Mouse (Mus musculus) hindbrain, postnatal 0 days (tissue): ENCODE measurements at regions not wholly inside any gene's neighbourhood (a gene's known extent, or its start where the extent isn't known, plus 50 kb on each side); places are given as distances from the start of the nearest gene placed in this dataset.

Experiments used
- ATAC-seq: fragments of 200-750 bp; cut with Nextera tagmentation; 2 replicates; pipeline ENCODE4 v1.8.0; 2017; ENCODE audit warnings: mild to moderate bottlenecking, moderate TSS enrichment, moderate library complexity
- DNase-seq: peaks from one replicate; pipeline ENCODE4 v3.0.0-alpha.2; 2015; ENCODE audit warnings: low spot score
- H3K27ac ChIP-seq: fragments of 300-500 bp; sonication (generic); 2 replicates; pipeline ENCODE4 v1.5.1; 2014; ENCODE audit warnings: mild to moderate bottlenecking
- H3K27me3 ChIP-seq: fragments of 300-500 bp; sonication (generic); 2 replicates; pipeline ENCODE4 v1.6.1; 2014; ENCODE audit warnings: low read length, mixed read lengths; ENCODE audit not compliant: insufficient read depth
- H3K36me3 ChIP-seq: fragments of 300-500 bp; sonication (generic); 2 replicates; pipeline ENCODE4 v1.6.1; 2014; ENCODE audit warnings: low read length, mixed read lengths; ENCODE audit not compliant: insufficient read depth
- H3K4me1 ChIP-seq: fragments of 300-500 bp; sonication (generic); 2 replicates; pipeline ENCODE4 v1.6.1; 2014; ENCODE audit warnings: antibody characterized with exemption, low read length, mixed read lengths; ENCODE audit not compliant: insufficient read depth
- H3K4me2 ChIP-seq: fragments of 300-500 bp; sonication (generic); 2 replicates; pipeline ENCODE4 v1.6.1; 2014; ENCODE audit warnings: low read depth, mild to moderate bottlenecking, low read length, moderate library complexity, mixed read lengths
- H3K4me3 ChIP-seq: fragments of 300-500 bp; sonication (generic); 2 replicates; pipeline ENCODE4 v1.5.1; 2014; ENCODE audit warnings: low read length
- H3K9ac ChIP-seq: fragments of 300-500 bp; sonication (generic); replicated peaks from 2 replicates; pipeline ENCODE4 v1.6.1; 2014; ENCODE audit warnings: mild to moderate bottlenecking, low read length, moderate library complexity, mixed read lengths
- H3K9me3 ChIP-seq: fragments of 300-500 bp; sonication (generic); 2 replicates; pipeline ENCODE4 v1.6.1; 2016; ENCODE audit warnings: low read length, mixed read lengths
- CTCF ChIP-seq: IDR thresholded peaks from 2 replicates; pipeline ENCODE4 v1.5.1; 2016; ENCODE audit warnings: antibody characterized with exemption, control low read depth, low read depth
- WGBS: fragments of 180-500 bp; shearing (Covaris S2); extraction: QIAGEN DNeasy Blood & Tissue Kit; methylation state at CpG from one replicate; pipeline ENCODE4 v1.1.7; 2014; 5-methylcytosine and 5-hydroxymethylcytosine counted together

DNA sequence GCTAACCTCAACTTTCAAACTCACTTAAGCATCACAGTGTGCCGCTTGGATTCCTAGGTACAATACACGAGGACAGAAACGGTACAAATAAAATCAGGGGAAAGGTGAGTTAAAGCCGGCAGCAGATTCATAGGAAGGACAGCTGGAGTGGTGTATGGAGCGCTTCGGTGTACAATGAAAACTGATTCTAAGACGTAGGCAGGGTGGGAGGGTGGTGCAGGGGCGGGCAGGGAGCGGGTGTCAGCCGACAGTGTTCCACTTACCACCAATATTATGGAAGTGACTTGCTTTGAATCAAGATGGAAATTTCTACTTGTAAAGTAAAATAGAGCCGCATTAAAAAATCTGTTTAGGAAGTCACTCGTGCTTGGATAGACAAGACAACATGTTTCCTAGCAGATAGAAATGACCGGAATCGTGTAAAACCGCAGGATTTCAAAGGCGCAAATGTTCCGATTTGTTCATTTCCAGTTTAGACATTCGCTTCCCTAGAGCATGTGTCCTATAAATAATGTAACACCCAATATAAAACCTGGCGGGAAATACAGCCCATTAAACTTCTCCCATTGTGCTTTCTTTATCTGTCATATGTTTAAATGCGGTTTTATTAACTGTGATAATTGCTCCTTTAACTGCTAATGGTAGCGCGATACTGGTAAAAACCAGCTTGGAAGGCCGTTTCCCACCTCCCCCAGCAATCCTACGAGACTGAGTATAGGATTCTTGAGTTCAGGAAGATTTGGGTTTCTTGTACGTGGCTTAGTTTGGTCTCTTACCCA lies 203.3 kb downstream of the Lrig3 start:
- ATAC-seq, result no peak
- no peak for TF ChIP-seq CTCF
- H3K36me3 ChIP-seq, result no peaks in the 10 kb centered on the region
- H3K9ac ChIP-seq, result no peak overlapping the region
- 85% methylated on average over 25 of the region's 25 CpGs for WGBS
- H3K27me3 ChIP-seq, result no peaks in the 10 kb centered on the region
- no peaks in the 10 kb centered on the region for H3K9me3 ChIP-seq
- H3K4me3 ChIP-seq, result no peak overlapping the region
- no peak overlapping the region for H3K27ac ChIP-seq
- no peaks in the 10 kb centered on the region for H3K4me1 ChIP-seq
- no peak overlapping the region for H3K4me2 ChIP-seq
- no peak for DNase-seq

DNA sequence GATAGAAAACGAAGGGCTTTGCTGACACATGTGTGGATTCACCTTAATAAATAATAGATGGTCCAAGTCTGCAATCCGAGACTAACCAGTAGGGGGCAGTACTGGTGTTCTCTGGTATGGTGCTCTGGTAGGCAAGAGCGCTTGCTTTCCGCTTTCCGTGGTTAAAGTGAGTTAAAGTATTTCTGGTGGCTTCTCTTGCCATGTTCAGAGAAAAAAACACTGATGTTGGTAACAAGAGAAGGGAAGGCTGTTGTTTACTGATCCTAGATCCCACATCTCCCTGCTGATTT lies 203.9 kb downstream of the Lrig3 start:
- H3K27me3 ChIP-seq, result no peaks in the 10 kb centered on the region

GRCm38 (mm10) chr10:126176759-126177473 lies 210.9 kb downstream of the Lrig3 start:
- no peaks in the 10 kb centered on the region for H3K27me3 ChIP-seq
- H3K36me3 ChIP-seq, result no peaks in the 10 kb centered on the region
- TF ChIP-seq CTCF, result no peak
- no peak overlapping the region for H3K4me2 ChIP-seq
- peak overlapping the region; percentile 41; the same call in 1 of the 2 replicates for H3K27ac ChIP-seq
- 56% methylated on average over 4 of the region's 4 CpGs for WGBS
- H3K9me3 ChIP-seq, result no peaks in the 10 kb centered on the region
- H3K4me1 ChIP-seq, result peaks cover 4% of the 10 kb centered on the region
- H3K4me3 ChIP-seq, result no peak overlapping the region
- ATAC-seq (peak; percentile 94), DNase-seq (peak; percentile 85)
- no peak overlapping the region for H3K9ac ChIP-seq

More for the DNA sequence above, 203.9 kb downstream of the Lrig3 start:
- H3K36me3 ChIP-seq, result no peaks in the 10 kb centered on the region
- 64% methylated on average over 5 of the region's 5 CpGs for WGBS
- no peak overlapping the region for H3K27ac ChIP-seq
- H3K9me3 ChIP-seq, result no peaks in the 10 kb centered on the region
- ATAC-seq (no peak), DNase-seq (peak; percentile 29)
- H3K4me1 ChIP-seq, result no peaks in the 10 kb centered on the region
- H3K9ac ChIP-seq, result no peak overlapping the region
- peak; percentile 40 for TF ChIP-seq CTCF
- H3K4me3 ChIP-seq, result no peak overlapping the region
- H3K4me2 ChIP-seq, result no peak overlapping the region

GRCm38 (mm10) chr10:126182386-126182785 lies 216.4 kb downstream of the Lrig3 start:
- H3K9ac ChIP-seq, result no peak overlapping the region
- 89% methylated on average over 2 of the region's 2 CpGs for WGBS
- H3K4me3 ChIP-seq, result no peak overlapping the region
- no peaks in the 10 kb centered on the region for H3K36me3 ChIP-seq
- no peak overlapping the region for H3K4me2 ChIP-seq
- H3K4me1 ChIP-seq, result no peaks in the 10 kb centered on the region
- no peak for ATAC-seq
- no peak for DNase-seq
- no peak for TF ChIP-seq CTCF
- no peaks in the 10 kb centered on the region for H3K9me3 ChIP-seq
- H3K27ac ChIP-seq, result no peak overlapping the region
- no peaks in the 10 kb centered on the region for H3K27me3 ChIP-seq

DNA sequence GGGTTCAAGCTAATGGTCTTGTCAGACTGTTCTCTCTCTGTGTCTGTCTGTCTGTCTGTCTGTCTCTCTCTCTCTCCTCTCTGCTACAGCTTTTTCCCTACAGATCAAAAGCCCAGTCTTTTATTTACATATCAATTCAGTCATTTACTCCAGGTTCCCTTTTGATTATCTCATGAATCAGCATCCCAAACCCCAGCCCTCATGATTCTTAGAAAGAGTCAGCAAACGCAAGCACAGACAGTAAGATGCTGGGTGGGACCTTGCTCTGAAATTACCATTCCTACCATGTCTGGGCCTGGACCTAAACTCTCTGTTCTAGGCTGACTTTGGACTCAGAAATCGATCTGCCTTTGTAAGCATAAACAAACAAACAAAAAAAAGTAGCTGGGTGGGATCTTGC lies 218.0 kb downstream of the Lrig3 start:
- TF ChIP-seq CTCF, result no peak
- Histone ChIP-seq H3K27me3 (no peaks in the 10 kb centered on the region), H3K4me3 (no peak overlapping the region), H3K4me2 (no peak overlapping the region), H3K4me1 (no peaks in the 10 kb centered on the region), H3K9ac (no peak overlapping the region), H3K36me3 (no peaks in the 10 kb centered on the region), H3K27ac (no peak overlapping the region), H3K9me3 (no peaks in the 10 kb centered on the region)
- DNase-seq (no peak), ATAC-seq (no peak)
- 67% methylated on average over 2 of the region's 2 CpGs for WGBS

GRCm38 (mm10) chr10:126185410-126185809 lies 219.4 kb downstream of the Lrig3 start:
- no peaks in the 10 kb centered on the region for H3K9me3 ChIP-seq
- no peak overlapping the region for H3K4me3 ChIP-seq
- H3K36me3 ChIP-seq, result no peaks in the 10 kb centered on the region
- no peaks in the 10 kb centered on the region for H3K27me3 ChIP-seq
- WGBS, result 92% methylated on average over 5 of the region's 5 CpGs
- no peak overlapping the region for H3K27ac ChIP-seq
- H3K4me2 ChIP-seq, result no peak overlapping the region
- H3K4me1 ChIP-seq, result no peaks in the 10 kb centered on the region
- H3K9ac ChIP-seq, result no peak overlapping the region
- ATAC-seq (no peak), DNase-seq (no peak)
- TF ChIP-seq CTCF, result no peak

GRCm38 (mm10) chr10:126186086-126186485 lies 220.1 kb downstream of the Lrig3 start:
- H3K9me3 ChIP-seq, result no peaks in the 10 kb centered on the region
- H3K4me2 ChIP-seq, result no peak overlapping the region
- no peak for TF ChIP-seq CTCF
- DNase-seq, result no peak
- H3K9ac ChIP-seq, result no peak overlapping the region
- H3K4me1 ChIP-seq, result no peaks in the 10 kb centered on the region
- H3K36me3 ChIP-seq, result no peaks in the 10 kb centered on the region
- 82% methylated on average over 10 of the region's 10 CpGs for WGBS
- no peak overlapping the region for H3K4me3 ChIP-seq
- ATAC-seq, result no peak
- no peak overlapping the region for H3K27ac ChIP-seq
- H3K27me3 ChIP-seq, result no peaks in the 10 kb centered on the region
